Mouse (Mus musculus) ES-E14 (cell line): Measurements from ENCODE around the gene 5330417H12Rik.

Source experiments
- CHD2 ChIP-seq: IDR thresholded peaks from 2 replicates; pipeline ENCODE4 v1.6.1; 2014; ENCODE audit warnings: mild to moderate bottlenecking, low read depth, low read length, inconsistent platforms
- HCFC1 ChIP-seq: IDR thresholded peaks from 2 replicates; pipeline ENCODE4 v1.6.1; 2012; ENCODE audit warnings: low read length, inconsistent platforms, borderline replicate concordance; ENCODE audit not compliant: insufficient read depth
- ZC3H11A ChIP-seq: IDR thresholded peaks from 2 replicates; pipeline ENCODE4 v1.6.1; 2012; ENCODE audit warnings: low read depth, mild to moderate bottlenecking, inconsistent platforms, low read length, borderline replicate concordance
- ZNF384 ChIP-seq: IDR thresholded peaks from 2 replicates; pipeline ENCODE4 v1.6.1; 2012; ENCODE audit warnings: low read depth, low read length, inconsistent platforms

DNA sequence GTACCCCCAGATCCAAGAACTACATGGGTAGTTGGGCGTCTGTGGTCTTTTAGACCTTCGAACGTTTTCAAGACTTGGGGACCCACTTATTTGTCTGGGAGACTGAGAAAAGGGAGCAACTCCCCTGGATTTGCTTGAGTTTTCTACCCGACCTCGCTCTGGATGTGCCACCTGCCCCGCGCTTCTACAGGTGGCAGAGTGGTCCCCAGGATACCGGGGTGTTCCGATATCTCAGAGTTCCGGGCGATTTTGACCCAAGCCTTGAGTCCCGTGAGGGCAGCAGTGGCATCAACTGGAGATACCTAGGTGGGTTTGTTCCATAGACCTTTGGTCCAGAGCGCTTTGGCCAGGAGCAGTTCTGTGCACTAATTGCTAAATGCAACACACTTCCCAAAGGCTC, 29.5 kb downstream of the 5330417H12Rik start:
- no peak for TF ChIP-seq ZNF384
- no peak for TF ChIP-seq CHD2
- TF ChIP-seq ZC3H11A, result no peak
- no peak for TF ChIP-seq HCFC1
